Mouse (Mus musculus): Measurements from ENCODE around the gene Pcbp3.

The Pcbp3 gene

DNA sequence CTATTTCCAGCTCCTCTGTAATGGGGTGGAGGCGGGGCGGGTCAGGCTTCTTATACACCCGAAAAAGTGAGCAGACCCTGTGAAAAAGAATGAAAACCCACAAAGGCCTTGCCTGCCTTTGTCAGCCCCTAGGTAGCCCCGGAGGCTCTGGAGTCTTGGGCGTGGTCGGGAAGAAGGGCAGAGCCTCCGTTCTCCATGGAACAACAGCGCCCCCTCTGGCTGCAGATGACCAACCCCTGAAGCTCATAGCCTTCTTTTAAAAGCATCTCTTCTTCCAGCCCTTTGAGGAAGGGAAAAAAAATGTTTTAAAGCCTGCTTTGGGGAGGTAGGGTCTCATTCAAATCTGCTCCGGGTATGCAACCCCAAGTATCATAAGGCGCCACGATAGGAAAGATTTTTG, 233.3 kb downstream of the Pcbp3 start:
- DNase-seq, result peak; percentile 93 to 94

DNA sequence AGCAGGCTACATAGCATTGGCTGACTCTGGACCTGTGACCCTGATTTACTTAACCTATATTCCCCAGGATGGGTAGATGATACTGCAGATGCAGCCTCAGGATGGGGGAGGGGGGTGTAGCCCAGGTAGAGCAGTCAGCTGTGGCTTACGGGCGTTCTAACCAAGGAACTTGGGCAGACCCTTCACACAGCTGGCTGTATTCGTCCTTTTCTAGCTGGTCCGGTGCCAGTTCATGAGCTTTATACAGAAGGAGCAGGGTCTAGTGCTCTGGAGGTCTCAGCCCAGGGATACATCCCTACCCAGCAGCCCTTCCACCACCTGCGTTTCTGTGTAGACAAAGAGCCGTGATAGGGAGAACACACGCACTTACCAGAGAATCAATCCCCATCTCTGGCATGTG, 234.4 kb downstream of the Pcbp3 start:
- DNase-seq, result no peak

DNA sequence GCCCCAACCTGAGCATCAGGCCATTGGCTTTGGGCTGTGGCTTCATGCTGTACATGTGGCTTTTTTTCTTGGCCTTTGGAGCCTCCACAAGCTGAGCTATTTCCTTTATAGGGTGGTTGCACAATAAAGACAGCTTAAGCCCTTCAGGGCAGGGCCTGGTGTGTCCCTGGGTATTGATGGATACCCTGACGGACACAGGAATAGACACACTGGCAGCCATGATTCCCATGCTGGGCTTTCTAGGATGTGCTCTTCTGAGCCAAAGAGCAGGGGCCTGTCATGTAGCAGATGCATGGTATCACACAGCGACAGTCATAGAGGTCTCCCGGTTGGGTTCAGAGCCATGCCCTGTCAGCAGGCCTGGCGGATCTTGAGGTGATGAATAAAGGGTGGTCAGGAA, 234.8 kb downstream of the Pcbp3 start:
- DNase-seq, result no peak

DNA sequence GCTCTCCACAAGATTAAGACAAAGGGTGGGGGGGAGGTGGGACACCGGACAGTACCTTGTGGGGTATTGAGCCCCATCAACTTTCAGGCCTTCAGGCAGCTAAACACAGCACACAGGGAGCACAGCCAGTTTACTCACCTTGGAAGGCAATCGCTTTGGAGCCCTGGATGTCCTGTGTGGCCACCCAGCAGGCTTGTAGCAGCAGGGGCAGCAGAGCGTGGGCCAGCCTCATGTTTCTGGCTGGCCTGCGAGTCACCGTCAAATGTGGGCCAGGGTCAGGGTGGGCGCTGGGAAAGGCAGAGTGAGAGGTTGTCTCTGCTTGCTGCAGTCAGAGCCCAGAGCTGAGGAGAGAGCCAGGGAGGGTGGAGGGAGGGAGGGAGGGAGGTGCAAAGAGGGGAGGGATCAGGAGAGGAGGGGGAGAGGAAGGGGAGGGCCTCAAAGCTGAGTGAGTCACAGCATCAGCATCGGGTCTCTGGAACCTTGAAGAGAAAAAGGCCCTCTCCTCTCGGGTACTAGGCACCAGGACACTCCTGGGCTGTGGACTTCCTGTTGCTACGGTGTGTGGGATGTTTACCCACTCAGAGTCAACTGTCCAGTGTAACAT, 235.9 kb downstream of the Pcbp3 start, which contains the start of gene Col6a1:
TSS of gene Col6a1 (minus strand) at position 487 of the 604 bp plus-strand sequence.
- DNase-seq, result peak; percentile 39 to 61

DNA sequence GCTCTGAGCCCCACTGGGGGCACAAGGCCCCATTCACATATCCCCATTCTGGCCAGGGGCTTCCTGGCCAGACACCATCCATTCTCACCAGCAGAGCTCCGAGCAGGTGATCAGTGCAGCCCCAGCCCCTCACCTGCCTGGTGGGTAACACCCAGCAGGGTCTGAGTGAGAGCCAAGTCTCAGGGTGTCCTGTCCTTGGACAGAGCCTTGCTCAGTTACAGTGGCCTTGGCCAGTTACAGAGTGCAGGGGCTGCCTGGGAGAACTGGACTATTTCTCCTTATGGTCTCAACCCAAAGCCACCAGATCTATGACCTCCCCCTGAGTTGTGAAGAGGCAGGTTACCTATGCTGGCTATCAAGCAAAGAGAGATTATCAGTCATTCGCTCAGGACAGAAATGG, 236.6 kb downstream of the Pcbp3 start:
- no peak for DNase-seq

DNA sequence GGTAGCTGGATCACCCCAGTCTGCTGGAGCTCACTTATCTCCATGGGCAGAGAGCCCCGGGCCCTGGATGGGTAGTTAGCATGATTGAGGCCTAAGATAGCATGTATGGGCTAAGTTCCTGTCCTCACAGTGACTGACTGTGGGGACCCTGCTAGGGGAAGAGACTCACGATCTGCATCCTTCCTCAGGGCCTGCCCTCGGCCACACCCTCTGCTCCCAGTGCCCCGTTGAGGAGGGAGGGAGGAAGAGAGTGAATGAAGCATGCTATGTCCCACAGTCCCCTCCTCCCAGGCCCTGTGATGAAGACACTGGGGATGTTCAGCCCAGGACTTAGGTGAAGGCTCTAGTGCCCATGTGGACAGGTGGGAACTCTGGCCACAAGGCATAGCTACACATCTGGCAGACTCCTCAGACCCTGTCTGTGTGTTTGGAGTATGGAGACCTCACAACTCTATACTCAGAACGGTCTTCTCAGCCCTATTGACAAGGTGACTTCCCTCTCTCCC, 237.4 kb downstream of the Pcbp3 start:
- no peak for DNase-seq

DNA sequence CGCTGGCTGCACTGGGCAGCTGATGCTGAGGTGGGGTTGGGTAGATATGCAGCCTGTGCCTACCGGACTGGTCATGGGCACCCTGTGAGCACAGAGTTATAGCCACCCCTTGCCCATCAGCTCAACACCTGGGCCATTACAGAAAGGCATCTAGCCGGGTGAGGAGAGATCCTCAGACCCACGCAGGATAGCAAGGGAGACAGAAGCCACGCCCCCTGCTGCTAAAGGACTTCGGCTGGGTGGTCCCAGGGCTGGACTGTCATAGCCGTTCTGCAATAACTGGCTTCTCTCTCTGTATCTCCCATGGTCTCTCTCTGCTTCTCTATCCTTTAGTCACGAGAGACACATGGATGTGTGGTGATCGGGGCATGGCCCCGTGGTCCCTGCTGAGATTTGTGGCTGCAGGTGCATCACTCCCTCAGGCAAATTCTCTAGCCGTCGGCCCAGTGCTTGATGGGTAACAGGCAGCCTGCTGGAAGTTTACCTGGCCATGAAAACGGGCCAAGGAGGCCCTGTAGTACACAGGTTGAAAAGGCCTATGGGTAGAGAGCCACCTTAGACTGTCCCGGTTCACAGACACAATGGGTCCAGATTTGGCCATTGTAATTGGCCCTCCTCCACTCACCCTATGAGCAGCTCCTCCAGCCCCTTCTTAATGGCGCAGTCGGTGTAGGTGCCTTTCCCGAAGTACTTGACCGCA, 238.8 kb downstream of the Pcbp3 start:
- DNase-seq, result no peak

DNA sequence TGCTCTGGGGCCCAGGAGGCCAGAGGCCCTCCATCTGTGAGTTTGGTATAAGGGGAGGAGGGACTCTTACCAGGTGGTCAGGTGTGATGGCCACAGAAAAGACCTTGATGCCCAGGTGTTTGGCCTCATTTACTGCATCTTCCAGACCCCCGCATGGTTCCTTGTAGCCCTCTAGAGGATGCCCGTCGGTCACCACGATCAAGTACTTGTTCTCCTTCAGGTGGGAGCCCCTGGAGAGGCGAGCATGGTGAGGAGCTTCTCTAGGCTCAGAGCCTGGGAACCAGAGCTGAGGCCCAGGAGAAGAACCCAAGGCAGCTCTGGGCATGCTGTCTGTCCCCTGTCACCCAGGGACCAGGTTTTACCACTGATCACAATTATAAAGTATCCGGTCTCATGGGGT, 239.9 kb downstream of the Pcbp3 start:
- no peak for DNase-seq

DNA sequence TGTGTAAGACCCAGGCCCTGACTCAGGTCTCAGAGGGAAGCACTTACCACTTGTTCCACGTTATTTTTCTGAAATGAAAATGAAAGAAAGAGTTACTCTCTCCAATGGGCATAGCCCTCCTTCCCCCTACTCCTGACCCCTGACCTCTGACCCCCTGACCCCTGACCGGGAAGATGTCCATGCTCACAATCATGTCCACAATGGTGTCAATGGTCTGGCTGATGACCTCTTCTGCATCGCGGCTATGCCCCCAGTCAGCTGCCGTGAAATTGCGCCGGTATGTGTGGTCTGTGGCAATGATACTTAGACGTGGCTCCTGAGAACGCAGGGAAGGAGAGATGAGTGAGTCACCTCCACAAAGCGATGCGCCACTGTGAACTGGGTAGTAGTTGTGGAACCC, 240.5 kb downstream of the Pcbp3 start:
- no peak for DNase-seq

DNA sequence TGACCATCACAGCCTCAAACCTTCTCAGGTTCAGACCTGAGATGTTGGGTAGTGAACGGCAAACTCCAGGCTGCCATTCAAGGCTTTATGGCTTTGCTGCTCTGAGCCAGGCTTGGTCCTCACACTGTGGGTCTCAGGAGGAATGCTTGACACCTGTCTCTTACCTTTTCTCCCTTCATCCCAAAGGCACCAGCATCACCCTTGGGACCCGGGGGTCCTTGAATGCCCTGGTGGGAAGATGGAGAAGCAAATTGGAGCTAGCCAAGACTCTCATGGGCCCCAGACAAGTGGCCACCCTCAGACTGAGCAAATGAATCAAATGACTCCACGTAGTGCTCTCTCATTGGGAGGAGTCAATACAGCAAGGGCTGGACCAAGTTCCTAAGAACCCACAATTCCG, 244.1 kb downstream of the Pcbp3 start:
- DNase-seq, result no peak

DNA sequence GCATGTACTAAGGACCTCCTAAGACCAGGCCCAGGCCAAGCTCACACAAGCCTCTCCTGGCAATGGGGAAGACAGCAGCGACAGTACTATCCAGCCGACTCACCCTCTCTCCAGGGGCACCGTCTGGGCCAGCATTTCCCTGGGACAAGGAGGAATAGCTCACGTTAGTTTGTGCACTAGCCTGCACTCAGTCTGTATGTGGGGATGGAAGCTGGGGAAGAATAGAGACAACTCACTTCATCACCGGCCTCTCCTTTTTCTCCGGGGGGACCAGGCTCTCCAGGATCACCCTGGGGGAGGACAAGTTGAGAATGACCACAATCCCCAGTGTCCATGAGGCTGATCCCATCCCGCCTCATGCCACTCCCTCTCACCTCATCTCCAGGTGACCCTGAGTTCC, 244.7 kb downstream of the Pcbp3 start:
- no peak for DNase-seq

DNA sequence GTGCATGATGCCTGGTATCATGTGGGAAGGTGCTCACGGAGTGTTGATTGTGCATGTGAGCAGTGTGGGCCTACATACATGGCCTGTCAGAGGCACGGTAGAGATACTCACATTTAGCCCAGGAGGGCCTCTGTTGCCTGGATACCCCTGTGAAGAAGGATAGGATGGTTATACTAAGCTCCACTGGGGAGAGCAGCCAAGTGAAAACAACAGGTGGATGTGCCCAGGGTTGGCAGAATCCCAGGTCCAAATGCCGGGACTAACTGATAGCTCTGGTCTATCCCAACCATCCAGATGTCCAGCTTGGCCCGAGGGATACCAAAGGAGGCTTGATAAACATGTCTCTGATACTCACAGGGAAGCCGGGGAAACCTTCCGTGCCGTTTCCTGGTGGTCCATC, 247.4 kb downstream of the Pcbp3 start:
- no peak for DNase-seq

DNA sequence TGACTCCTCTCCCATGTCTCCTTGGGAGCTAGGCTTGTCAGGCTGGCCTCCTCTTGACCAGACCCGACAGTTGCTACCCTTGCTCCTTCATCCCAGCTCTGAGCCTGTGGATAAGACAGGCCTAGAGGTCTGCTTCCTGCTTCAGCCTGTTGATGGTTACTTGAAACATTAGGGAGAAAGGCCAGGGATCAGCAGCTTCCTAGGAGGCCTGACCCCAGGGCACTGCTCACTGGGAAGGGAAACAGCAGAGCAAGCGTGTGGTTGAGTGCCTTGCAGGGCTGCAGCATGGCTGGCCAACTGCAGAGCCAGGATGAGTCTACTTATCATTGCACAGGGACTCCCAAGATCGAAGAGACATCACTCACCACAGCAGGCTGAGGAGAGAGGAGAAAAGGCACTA, 249.2 kb downstream of the Pcbp3 start:
- no peak for DNase-seq

All from kidney, postnatal 4 days (tissue).